Mouse (Mus musculus) gastrocnemius, postnatal 25 days (tissue): ENCODE measurements around the gene Nudt16. TPM values are rescaled to one million over a fixed set of nuclear protein-coding genes. Genes with fewer than 3 reads are reported as not detected.
A peak's percentile ranks its signal among the peaks of the same experiment; 100 is the strongest.
"Not testable (repeated sequence)": the region's sequence is repeated elsewhere in the genome, so short reads cannot be mapped to it uniquely, and the experiment has no call there.

ENCODE experiments used
- DNase-seq: peaks from one replicate; pipeline ENCODE4 v3.0.0; 2022
- long read RNA-seq, 2 experiments: library from polyadenylated mRNA; stranded (forward); transcript quantifications; one replicate each; pipeline ENCODE4 v2.0.0; 2021
- total RNA-seq, 2 experiments: library from RNA; stranded (reverse); gene quantifications; 1 replicate in 1 of 2; 2 replicates in 1 of 2; pipeline ENCODE4 v1.2.3; 2021

The Nudt16 gene
- total RNA-seq, result 1 to 10 TPM; 4.2 to 4.9 TPM
- long read RNA-seq, experiment 1, transcript Nudt16-201 (3 exons, 1,631 nt), result major isoform, 8 of 8 reads
- long read RNA-seq, experiment 1, partial matches to known transcripts, result 0 of 8 reads
- long read RNA-seq, experiment 1, other reads (novel, unspliced or antisense), result 0 of 8 reads
- long read RNA-seq, experiment 2, transcript Nudt16-201 (3 exons, 1,631 nt), result major isoform, 9 of 11 reads
- long read RNA-seq, experiment 2, partial matches to known transcripts, result 0 of 11 reads
- long read RNA-seq, experiment 2, other reads (novel, unspliced or antisense), result 0 of 11 reads

DNA sequence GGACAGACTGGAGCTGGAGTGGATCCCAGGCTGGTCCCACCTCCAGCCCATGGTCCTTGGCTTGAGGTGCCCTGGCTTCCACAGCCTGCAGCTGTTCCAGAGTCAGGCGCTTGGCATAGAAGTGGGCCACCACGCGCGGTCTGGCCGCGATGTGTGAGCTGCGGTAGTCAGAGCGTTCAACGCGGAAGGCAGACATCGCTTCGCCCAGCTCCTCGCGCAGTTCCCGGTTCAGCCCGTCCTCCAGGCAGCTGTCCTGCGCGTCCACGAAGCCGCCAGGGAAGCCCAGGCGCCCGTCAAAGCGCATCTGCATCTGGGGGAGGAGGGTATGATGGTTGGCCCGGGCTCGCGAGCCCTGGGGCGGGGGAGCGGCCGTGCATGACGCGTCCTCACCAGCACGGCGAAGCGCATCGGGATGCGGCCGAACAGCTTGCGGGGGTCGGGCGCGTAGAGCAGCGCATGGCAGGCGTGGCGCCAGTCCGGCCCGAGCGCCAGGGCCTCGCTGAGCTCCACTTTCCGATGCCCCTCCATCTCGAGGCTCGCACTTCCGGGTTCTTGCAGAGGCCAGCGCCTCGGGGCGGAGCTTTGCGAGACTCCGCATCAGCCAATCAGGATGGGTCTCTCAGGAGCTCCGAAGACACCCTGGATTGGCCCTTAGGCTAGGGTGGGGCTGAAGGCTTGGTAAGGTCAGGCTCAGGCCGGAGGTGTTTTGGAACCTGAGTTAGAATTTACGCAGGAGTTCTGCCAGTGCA, at the start of gene Nudt16:
Gene Nudt16, minus strand, starts transcription at position 572 of the 749 bp plus-strand sequence.
- DNase-seq, result peak; percentile 91

- DNase-seq, result no peak
Measured at GRCm38 (mm10) chr9:105144992-105145391, 13.4 kb upstream of the Nudt16 start, which contains the start of gene 1700080E11Rik. Gene 1700080E11Rik, minus strand, starts transcription at chr9:105145092.

- DNase-seq, result no peak
Measured at GRCm38 (mm10) chr9:105139204-105139603, 7.6 kb upstream of the Nudt16 start.

- DNase-seq, result no peak
Measured at GRCm38 (mm10) chr9:105136404-105136803, 4.8 kb upstream of the Nudt16 start.

DNA sequence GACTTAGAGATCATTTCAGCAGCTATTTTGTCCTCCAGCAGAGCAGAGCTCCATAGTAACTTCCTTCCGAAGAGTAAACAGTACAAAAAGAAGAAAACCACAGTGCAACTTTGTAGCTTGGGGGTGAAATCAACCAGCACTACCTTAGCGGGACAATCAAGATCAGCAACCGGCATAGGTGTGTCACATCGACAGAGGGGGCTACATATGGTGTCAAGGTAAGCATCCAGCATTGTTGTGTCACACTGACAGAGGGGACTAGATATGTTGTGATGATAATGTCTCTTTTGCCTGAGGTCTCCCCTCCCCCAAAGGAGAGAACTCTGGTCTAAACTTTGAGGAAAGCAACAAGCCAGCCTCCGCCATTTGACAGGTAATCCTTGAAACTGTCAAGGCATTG, 2.9 kb upstream of the Nudt16 start:
- DNase-seq, result no peak

GRCm38 (mm10) chr9:105132002-105132367, 361 bp upstream of the Nudt16 start:
- no peak for DNase-seq

- DNase-seq, result no peak
Measured at GRCm38 (mm10) chr9:105130331-105130730, 1.3 kb downstream of the Nudt16 start.

DNA sequence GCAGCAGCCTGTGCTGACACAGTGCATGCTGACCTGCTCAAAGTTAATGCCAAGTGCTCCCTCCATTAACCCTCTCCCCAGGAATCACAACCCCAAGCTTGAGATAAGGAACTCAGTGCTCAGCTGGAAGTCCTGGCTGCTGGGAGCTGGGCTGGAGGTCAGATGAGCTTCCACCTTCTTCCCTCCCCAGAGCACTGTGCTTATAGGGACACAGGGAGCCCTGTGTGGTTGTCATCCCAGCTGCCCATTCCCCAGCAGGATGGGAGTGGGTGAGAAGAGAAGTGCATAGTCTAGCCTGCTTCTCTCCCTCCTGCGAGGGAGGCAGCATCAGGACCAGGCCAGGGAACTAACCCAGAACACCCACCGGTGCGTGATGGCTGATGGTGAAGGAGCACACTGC, 6.4 kb downstream of the Nudt16 start:
- DNase-seq, result not testable (repeated sequence)

- DNase-seq, result no peak
Measured at GRCm38 (mm10) chr9:105103893-105104292, 27.7 kb downstream of the Nudt16 start.

DNA sequence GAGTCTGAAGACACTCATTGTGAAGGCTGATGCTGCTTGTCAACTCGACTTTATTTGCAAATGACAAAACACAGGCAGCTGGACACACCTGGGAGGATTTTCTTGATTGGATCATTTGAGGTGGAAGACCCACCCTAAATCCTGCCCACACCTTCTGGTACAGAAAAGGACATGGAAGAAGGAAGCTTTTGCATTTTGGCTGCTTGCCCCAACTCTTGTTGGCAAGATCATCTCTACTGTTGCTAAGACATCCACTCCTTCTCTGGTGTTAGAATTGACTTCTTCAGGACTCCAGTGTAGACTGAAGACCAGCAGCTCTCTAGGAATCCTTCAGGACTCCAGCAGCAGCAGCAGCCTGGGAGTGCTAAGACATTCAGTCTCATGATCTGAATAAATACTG, 29.7 kb downstream of the Nudt16 start:
- DNase-seq, result no peak

GRCm38 (mm10) chr9:105100807-105101570, 30.6 kb downstream of the Nudt16 start:
- DNase-seq, result no peak

DNA sequence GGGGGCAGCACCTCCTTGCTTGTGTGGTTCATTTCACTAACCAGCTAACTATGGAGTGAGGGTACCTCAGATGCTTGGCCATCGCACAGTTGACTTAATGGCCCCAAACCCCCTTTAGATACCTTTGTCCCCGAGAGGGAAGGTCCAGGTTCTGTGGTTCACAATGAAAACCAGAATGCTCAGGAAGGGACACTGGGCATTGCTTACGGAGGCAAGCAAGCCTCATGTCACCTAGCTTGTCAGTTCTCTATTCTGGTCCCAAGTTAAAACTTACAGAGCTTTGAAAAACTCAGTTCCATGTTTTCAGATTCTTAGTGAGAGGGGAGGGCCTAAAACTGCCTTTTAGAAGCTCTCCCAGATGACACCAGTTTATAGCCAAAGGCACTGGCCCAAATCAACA, 51.4 kb downstream of the Nudt16 start:
- no peak for DNase-seq

Other genes starting within 250 kb of the Nudt16 start
- 10 to 100 TPM; 75.9 to 83.7 TPM for gene Mrpl3, start 78.6 kb downstream of the Nudt16 start, total RNA-seq
- gene 1700080E11Rik, start 13.3 kb upstream of the Nudt16 start, total RNA-seq, result not detected